Mouse (Mus musculus) forebrain, embryonic 11.5 days (tissue): ENCODE measurements around the gene Cdkal1. TPM values are rescaled to one million over a fixed set of nuclear protein-coding genes. Genes with fewer than 3 reads are reported as not detected.
A peak's percentile ranks its signal among the peaks of the same experiment; 100 is the strongest.

ENCODE experiments used
- ATAC-seq: fragments of 200-750 bp; cut with Nextera tagmentation; replicated peaks from 2 replicates; pipeline ENCODE4 v1.8.0; 2017; ENCODE audit warnings: moderate TSS enrichment; ENCODE audit not compliant: low FRiP score
- DNase-seq: peaks from one replicate; pipeline ENCODE4 v3.0.0-alpha.2; 2017; ENCODE audit warnings: low spot score
- H3K27ac ChIP-seq: fragments of 300-500 bp; sonication (generic); 2 replicates; pipeline ENCODE4 v1.5.1; 2014; ENCODE audit warnings: low read depth, low read length
- H3K27me3 ChIP-seq: fragments of 300-500 bp; sonication (generic); 2 replicates; pipeline ENCODE4 v1.6.1; 2014; ENCODE audit warnings: mild to moderate bottlenecking, low read length, mixed read lengths; ENCODE audit not compliant: control insufficient read depth, insufficient read depth
- H3K36me3 ChIP-seq: fragments of 300-500 bp; sonication (generic); 2 replicates; pipeline ENCODE4 v1.6.1; 2014; ENCODE audit warnings: mild to moderate bottlenecking, low read length, moderate library complexity, mixed read lengths; ENCODE audit not compliant: control insufficient read depth, insufficient read depth
- H3K4me1 ChIP-seq: fragments of 300-500 bp; sonication (generic); replicated peaks from 2 replicates; pipeline ENCODE4 v1.6.1; 2014; ENCODE audit warnings: low read length, mixed read lengths; ENCODE audit not compliant: control insufficient read depth, insufficient read depth
- H3K4me2 ChIP-seq: fragments of 300-500 bp; sonication (generic); 2 replicates; pipeline ENCODE4 v1.6.1; 2014; ENCODE audit warnings: low read depth, mild to moderate bottlenecking, low read length, moderate library complexity, mixed read lengths; ENCODE audit not compliant: severe bottlenecking
- H3K4me3 ChIP-seq: fragments of 300-500 bp; sonication (generic); 2 replicates; pipeline ENCODE4 v1.5.1; 2014; ENCODE audit warnings: low read depth, low read length
- H3K9ac ChIP-seq: fragments of 300-500 bp; sonication (generic); 2 replicates; pipeline ENCODE4 v1.6.1; 2014; ENCODE audit warnings: low read length
- H3K9me3 ChIP-seq: fragments of 300-500 bp; sonication (generic); 2 replicates; pipeline ENCODE4 v1.6.1; 2016; ENCODE audit warnings: low read length, mixed read lengths; ENCODE audit not compliant: control insufficient read depth
- WGBS: fragments of 180-500 bp; shearing (Covaris S2); extraction: QIAGEN DNeasy Blood & Tissue Kit; methylation state at CpG from one replicate; pipeline ENCODE4 v1.1.7; 2014; 5-methylcytosine and 5-hydroxymethylcytosine counted together
- polyA plus RNA-seq: library from polyadenylated mRNA; unstranded; fragments of >200 nt; fragmentation: Nextera tagmentation; extraction: Ambion mirVana; gene quantifications from 2 replicates; pipeline ENCODE4 v1.2.1, GENCODE M21; 2014

Cdkal1 gene
- polyA plus RNA-seq, 1 experiment from 2014 or later, result 38.9 TPM

DNA sequence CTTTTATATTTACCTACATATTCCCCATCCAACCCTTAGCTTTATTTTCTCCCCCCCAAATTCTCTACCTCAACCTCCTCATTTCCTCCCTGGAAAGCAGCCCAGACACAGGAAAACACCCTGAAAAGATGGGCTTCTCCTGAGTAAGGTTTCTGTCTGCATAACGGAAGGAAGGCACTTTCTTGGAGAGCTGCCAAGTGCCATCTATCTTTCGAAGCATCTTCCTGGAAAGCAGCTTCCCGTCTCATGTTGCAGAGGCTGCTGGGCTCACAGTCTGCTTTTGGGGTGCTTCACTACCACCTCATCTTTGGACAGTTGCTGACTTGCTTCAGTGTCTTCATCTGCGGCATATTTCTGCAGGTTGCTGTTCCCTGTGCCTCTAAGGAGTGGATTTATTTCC is 622.8 kb downstream of the Cdkal1 start:
- no peak overlapping the region for H3K4me2 ChIP-seq

DNA sequence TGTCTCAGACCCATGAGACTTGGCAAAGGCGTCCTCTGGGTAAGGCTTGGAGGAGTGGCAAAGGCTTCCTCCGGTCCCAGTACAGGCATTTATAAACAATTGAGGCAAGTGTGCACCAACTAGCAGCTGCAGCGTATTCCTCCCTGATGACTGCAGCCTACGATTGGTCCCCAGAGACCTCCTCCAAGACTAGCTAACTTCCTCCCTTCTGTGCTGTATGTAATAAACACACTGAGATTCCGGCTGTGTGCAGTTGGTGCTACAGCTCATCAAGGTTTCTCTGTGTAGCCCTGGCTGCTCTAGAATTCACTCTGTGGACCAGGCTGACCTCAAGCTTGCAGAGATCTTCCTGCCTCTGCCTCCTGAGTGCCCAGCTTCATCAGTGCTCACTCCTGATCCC is 630.7 kb downstream of the Cdkal1 start:
- Histone ChIP-seq H3K9me3 (no peaks in the 10 kb centered on the region), H3K4me3 (no peak overlapping the region), H3K27me3 (0 out of 2 replicates have a peak, but pooled peaks cover 2% of the 10 kb centered on the region), H3K36me3 (no peaks in the 10 kb centered on the region), H3K27ac (no peak overlapping the region), H3K4me1 (peaks cover 8% of the 10 kb centered on the region; the same call in 1 of the 2 replicates), H3K4me2 (no peak overlapping the region), H3K9ac (no peak overlapping the region)
- DNase-seq (peak; percentile 13), ATAC-seq (no peak)
- WGBS, result 91% methylated on average over 5 of the region's 5 CpGs

More for the DNA sequence above, 622.8 kb downstream of the Cdkal1 start:
- Histone ChIP-seq H3K9ac (no peak overlapping the region), H3K9me3 (no peaks in the 10 kb centered on the region), H3K4me3 (no peak overlapping the region), H3K4me1 (no peaks in the 10 kb centered on the region), H3K27ac (no peak overlapping the region), H3K36me3 (no peaks in the 10 kb centered on the region), H3K27me3 (no peaks in the 10 kb centered on the region)
- ATAC-seq, result no peak
- DNase-seq, result peak; percentile 29
- 75% methylated on average over 4 of the region's 4 CpGs for WGBS

GRCm38 (mm10) chr13:29222261-29222838 is 633.1 kb downstream of the Cdkal1 start:
- H3K4me2 ChIP-seq, result peak overlapping the region; percentile 3; the same call in 1 of the 2 replicates
- H3K9me3 ChIP-seq, result no peaks in the 10 kb centered on the region
- peak; percentile 89 for ATAC-seq
- 7% methylated on average over 10 of the region's 10 CpGs for WGBS
- peak; percentile 76 for DNase-seq
- no peaks in the 10 kb centered on the region for H3K36me3 ChIP-seq
- no peak overlapping the region for H3K4me3 ChIP-seq
- H3K27me3 ChIP-seq, result 0 out of 2 replicates have a peak, but pooled peaks cover 2% of the 10 kb centered on the region
- peak overlapping the region; percentile 65 for H3K27ac ChIP-seq
- peak overlapping the region; percentile 44; the same call in 1 of the 2 replicates for H3K9ac ChIP-seq
- peaks cover 8% of the 10 kb centered on the region; the same call in 1 of the 2 replicates for H3K4me1 ChIP-seq

DNA sequence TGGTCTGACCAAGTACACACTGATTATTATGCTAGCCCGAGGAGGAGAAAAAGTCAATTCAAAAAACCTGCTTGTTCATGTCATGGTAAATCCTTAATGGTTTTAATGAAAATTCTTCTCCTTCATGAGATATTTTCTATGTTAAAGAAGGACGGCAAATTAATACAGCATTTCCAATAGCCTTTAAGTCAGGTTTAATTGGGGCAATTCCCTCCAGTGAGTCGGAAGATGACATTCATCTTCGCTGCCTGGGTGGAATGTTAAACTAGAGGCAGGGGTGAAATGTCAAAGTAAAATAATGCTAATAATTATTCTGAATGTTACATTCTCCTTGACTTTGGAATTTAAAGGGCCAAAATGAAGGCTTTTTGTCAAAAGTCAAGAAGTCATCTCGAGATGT is 633.8 kb downstream of the Cdkal1 start:
- Histone ChIP-seq H3K36me3 (no peaks in the 10 kb centered on the region), H3K27me3 (0 out of 2 replicates have a peak, but pooled peaks cover 2% of the 10 kb centered on the region), H3K4me1 (peaks cover 8% of the 10 kb centered on the region; the same call in 1 of the 2 replicates), H3K9me3 (no peaks in the 10 kb centered on the region), H3K9ac (no peak overlapping the region), H3K4me2 (no peak overlapping the region), H3K4me3 (no peak overlapping the region), H3K27ac (no peak overlapping the region)
- 34% methylated on average over 5 of the region's 5 CpGs for WGBS
- ATAC-seq, result no peak
- DNase-seq, result peak; percentile 3

DNA sequence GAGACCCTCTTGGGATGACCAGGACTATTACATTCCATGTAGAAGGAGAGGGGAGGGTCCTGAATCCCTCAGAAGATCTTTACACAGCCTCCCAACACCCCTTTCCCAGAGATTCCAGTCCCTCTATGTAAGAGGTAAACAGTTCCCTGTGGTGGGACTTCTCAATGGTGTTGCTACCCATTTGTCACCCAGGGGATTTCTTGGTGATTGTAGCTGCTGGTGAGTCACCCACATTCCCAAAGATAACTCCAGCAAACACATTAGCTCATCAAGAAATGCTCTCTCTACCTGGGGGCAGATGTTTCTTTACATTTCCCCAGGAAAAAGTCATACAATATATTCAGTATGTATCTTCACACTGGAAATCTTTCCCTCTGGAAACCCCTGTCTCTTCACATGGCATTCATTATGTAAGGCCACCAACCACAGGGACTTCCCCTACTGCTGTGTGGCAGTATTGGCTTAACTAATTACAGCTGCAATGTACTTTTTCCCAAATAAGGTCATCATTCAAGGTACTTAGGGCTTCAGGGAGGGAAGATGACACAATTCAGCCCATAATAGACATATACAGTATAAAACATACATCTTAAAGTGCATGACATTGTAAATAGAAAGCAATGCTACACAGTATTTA is 636.8 kb downstream of the Cdkal1 start:
- 0 out of 2 replicates have a peak, but pooled peaks cover 2% of the 10 kb centered on the region for H3K27me3 ChIP-seq
- H3K4me3 ChIP-seq, result no peak overlapping the region
- ATAC-seq (no peak), DNase-seq (peak; percentile 13)
- no peak overlapping the region for H3K4me2 ChIP-seq
- no peak overlapping the region for H3K9ac ChIP-seq
- peaks cover 8% of the 10 kb centered on the region; the same call in 1 of the 2 replicates for H3K4me1 ChIP-seq
- no peaks in the 10 kb centered on the region for H3K9me3 ChIP-seq
- no peak overlapping the region for H3K27ac ChIP-seq
- H3K36me3 ChIP-seq, result no peaks in the 10 kb centered on the region

DNA sequence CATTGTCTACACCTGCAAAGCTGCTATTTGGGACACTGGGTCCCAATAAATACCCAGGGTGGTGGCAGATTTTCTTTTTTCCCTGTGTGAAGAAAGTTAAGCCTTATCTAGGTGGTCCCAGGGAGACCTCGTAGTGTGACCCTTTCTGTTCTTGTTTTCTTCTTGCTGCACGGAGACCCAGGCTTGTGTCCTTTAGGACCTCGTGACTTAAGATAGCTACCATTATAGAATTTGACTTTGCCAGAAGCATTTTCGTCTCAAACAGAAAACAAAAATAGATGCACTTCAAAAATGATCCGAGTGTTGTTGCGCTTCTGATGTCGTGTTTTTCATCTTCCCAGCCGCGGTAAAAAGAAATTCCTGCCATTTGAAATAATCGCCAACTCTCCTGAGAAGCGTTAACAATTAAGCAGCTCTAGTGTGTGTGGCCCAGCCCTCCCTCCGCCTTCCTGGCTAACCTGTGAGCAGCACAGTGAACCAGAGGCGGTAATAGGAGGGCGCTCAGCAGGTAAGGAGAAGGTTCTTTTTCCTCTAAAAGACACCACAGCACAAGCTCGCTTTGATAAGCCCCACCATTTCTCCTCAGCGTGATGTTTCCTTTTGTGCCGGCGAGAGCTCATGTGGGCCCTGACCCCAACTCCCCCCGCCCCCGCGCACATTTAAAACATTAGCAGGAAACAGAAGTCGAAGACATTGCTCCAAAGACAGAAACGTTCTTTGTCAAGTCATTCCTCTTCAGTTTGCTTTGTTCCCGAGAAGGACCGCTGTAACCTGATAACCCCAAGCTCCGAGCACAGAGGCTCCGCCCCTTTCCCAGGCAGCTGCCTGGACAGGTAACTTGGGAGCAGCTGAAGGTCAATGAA is 645.1 kb downstream of the Cdkal1 start:
- DNase-seq (peak; percentile 61), ATAC-seq (0 out of 2 replicates have a peak, but pooled peaks have one; percentile 55)
- Histone ChIP-seq H3K27ac (no peak overlapping the region), H3K9ac (peak overlapping the region; percentile 50; the same call in 1 of the 2 replicates), H3K4me2 (peak overlapping the region; percentile 65), H3K27me3 (no peaks in the 10 kb centered on the region), H3K36me3 (no peaks in the 10 kb centered on the region), H3K9me3 (no peaks in the 10 kb centered on the region), H3K4me1 (peaks cover 4% of the 10 kb centered on the region), H3K4me3 (peak overlapping the region; percentile 17)
- WGBS, result 3% methylated on average over 27 of the region's 27 CpGs

GRCm38 (mm10) chr13:29208749-29209148 is 646.7 kb downstream of the Cdkal1 start:
- peak; percentile 18 for DNase-seq
- no peak overlapping the region for H3K27ac ChIP-seq
- H3K36me3 ChIP-seq, result no peaks in the 10 kb centered on the region
- no peak overlapping the region for H3K4me3 ChIP-seq
- no peak for ATAC-seq
- no peak overlapping the region for H3K9ac ChIP-seq
- no peak overlapping the region for H3K4me2 ChIP-seq
- H3K27me3 ChIP-seq, result no peaks in the 10 kb centered on the region
- H3K9me3 ChIP-seq, result no peaks in the 10 kb centered on the region
- 98% methylated on average over 6 of the region's 6 CpGs for WGBS
- H3K4me1 ChIP-seq, result peaks cover 4% of the 10 kb centered on the region

DNA sequence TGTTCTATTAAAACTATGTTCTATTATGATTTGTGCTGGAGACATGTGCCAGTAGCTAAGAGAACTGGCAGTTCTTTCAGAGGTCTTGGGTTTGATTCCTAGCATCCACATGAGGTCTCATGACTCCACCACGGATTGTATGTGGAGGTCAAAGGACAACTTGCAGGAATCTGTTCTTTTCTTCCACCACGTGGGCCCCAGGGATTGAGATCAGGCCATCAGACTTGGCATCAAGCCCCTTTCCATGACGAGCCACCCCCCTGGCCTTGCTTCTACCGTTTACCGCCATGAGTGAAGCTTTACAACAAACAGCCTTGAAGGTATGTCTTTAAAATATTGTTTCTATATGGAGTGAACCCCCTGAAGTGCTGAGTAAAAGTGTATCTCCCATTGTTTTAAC is 651.6 kb downstream of the Cdkal1 start:
- H3K4me2 ChIP-seq, result no peak overlapping the region
- no peaks in the 10 kb centered on the region for H3K9me3 ChIP-seq
- H3K36me3 ChIP-seq, result no peaks in the 10 kb centered on the region
- DNase-seq (peak; percentile 4), ATAC-seq (no peak)
- no peak overlapping the region for H3K9ac ChIP-seq
- H3K4me3 ChIP-seq, result no peak overlapping the region
- H3K27ac ChIP-seq, result no peak overlapping the region
- no peaks in the 10 kb centered on the region for H3K4me1 ChIP-seq
- WGBS, result 79% methylated on average over 5 of the region's 5 CpGs
- H3K27me3 ChIP-seq, result no peaks in the 10 kb centered on the region
